Mouse (Mus musculus): Measurements from ENCODE around the gene Gm1979. TPM values are rescaled to one million over a fixed set of nuclear protein-coding genes. Genes with fewer than 3 reads are reported as not detected.
A peak's percentile ranks its signal among the peaks of the same experiment; 100 is the strongest.
"Not testable (repeated sequence)": the region's sequence is repeated elsewhere in the genome, so short reads cannot be mapped to it uniquely, and the experiment has no call there.

Gene Gm1979
- not detected in 2 replicates for total RNA-seq (2021)
- long read RNA-seq: 0 reads

DNA sequence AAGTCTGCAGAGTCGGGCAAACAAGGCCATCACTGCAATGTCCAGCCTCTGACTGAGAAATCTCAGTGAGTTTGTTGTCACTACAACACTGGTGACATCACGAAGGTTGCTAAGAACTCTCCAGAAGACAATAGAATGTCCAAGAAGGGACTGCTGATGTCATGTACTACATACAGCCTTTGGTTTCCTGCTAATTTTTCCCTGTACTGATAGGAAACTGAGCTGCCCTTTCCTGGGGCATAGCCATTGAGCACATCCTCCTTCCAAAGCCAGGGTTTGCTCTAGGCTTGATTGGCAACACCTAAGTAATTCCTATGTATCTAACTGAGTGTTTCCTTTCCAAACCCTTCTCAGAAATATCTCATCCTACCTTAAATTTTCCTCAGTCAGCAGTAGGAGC lies at the start of gene Gm1979:
TSS of gene Gm1979 (minus strand) at position 101 of the 400 bp plus-strand sequence.
- not testable (repeated sequence) for DNase-seq

DNA sequence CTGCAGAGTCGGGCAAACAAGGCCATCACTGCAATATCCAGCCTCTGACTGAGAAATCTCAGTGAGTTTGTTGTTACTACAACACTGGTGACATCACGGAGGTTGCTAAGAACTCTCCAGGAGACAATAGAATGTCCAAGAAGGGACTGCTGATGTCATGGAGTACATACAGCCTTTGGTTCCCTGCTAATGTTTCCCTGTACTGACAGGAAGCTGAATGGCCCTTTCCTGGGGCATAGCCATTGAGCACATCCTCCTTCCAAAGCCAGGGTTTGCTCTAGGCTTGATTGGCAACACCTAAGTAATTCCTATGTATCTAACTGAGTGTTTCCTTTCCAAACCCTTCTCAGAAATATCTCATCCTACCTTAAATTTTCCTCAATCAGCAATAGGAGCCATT lies 34.9 kb upstream of the Gm1979 start, which contains the start of gene Speer4a:
TSS of gene Speer4a (minus strand) at position 101 of the 400 bp plus-strand sequence.
- DNase-seq: not testable (repeated sequence)

DNA sequence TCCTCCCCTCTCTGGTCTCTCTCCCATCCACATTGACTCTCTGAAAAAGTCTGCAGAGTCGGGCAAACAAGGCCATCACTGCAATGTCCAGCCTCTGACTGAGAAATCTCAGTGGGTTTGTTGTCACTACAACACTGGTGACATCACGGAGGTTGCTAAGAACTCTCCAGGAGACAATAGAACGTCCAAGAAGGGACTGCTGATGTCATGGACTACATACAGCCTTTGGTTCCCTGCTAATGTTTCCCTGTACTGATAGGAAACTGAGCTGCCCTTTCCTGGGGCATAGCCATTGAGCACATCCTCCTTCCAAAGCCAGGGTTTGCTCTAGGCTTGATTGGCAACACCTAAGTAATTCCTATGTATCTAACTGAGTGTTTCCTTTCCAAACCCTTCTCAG lies 18.2 kb upstream of the Gm1979 start, which contains the start of gene Gm5862:
TSS of gene Gm5862 (minus strand) at position 101 of the 400 bp plus-strand sequence.
- DNase-seq: not testable (repeated sequence)

GRCm38 (mm10) chr5:26007697-26008096 lies 3.1 kb upstream of the Gm1979 start:
- DNase-seq: not testable (repeated sequence)

- DNase-seq: peak; percentile 32
Observed at GRCm38 (mm10) chr5:26006937-26007695, 2.5 kb upstream of the Gm1979 start.

DNA sequence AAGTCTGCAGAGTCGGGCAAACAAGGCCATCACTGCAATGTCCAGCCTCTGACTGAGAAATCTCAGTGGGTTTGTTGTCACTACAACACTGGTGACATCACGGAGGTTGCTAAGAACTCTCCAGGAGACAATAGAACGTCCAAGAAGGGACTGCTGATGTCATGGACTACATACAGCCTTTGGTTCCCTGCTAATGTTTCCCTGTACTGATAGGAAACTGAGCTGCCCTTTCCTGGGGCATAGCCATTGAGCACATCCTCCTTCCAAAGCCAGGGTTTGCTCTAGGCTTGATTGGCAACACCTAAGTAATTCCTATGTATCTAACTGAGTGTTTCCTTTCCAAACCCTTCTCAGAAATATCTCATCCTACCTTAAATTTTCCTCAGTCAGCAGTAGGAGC lies 16.0 kb downstream of the Gm1979 start, which contains the start of gene Gm21698:
TSS of gene Gm21698 (minus strand) at position 101 of the 400 bp plus-strand sequence.
- DNase-seq: not testable (repeated sequence)

DNA sequence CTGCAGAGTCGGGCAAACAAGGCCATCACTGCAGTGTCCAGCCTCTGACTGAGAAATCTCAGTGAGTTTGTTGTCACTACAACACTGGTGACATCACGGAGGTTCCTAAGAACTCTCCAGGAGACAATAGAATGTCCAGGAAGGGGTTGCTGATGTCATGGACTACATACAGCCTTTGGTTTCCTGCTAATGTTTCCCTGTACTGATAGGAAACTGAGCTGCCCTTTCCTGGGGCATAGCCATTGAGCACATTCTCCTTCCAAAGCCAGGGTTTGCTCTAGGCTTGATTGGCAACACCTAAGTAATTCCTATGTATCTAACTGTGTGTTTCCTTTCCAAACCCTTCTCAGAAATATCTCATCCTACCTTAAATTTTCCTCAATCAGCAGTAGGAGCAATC lies 32.0 kb downstream of the Gm1979 start, which contains the start of gene Gm21680:
TSS of gene Gm21680 (minus strand) at position 101 of the 400 bp plus-strand sequence.
- not testable (repeated sequence) for DNase-seq

DNA sequence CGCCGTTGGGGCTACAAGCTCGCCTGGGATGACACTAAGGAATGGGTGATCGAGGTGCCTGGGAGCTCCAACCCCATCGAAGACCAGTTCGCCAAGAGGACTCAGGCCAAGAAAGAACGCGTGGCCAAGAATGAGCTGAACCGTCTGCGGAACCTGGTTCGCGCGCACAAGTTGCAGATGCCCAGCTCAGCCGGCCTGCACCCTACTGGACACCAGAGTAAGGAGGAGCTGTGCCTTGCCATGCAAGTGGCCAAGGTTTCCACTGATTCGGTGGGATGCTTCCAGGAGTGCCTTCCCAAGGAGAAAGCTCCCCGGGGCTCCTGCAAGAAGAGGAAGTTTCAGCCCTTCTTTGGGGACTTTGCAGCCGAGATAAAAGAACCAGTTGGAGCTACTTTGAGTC lies 47.5 kb downstream of the Gm1979 start:
- DNase-seq: not testable (repeated sequence)

GRCm38 (mm10) chr5:25956611-25957010 lies 48.0 kb downstream of the Gm1979 start:
- DNase-seq: peak; percentile 18

- DNase-seq: not testable (repeated sequence)
Observed at GRCm38 (mm10) chr5:25954317-25954716, 50.3 kb downstream of the Gm1979 start, which contains the start of gene Gm21671. TSS of gene Gm21671 (minus strand) at chr5:25954417.

Other genes with a start within 250 kb of the Gm1979 start
- gene Actr3b, start 244.8 kb downstream of the Gm1979 start, total RNA-seq (2021): 6.1 and 9.6 TPM in 2 replicates
- gene Gm21663, start 62.4 kb downstream of the Gm1979 start, total RNA-seq (2021): not detected in 2 replicates
- not detected in 2 replicates for gene Gm21671, start 50.4 kb downstream of the Gm1979 start, total RNA-seq (2021)
- not detected in 2 replicates for gene Gm21680, start 32.1 kb downstream of the Gm1979 start, total RNA-seq (2021)
- not detected in 2 replicates for gene Gm21698, start 16.1 kb downstream of the Gm1979 start, total RNA-seq (2021)
- gene Gm5862, start 18.1 kb upstream of the Gm1979 start, total RNA-seq (2021): not detected in 2 replicates
- gene Speer4a, start 34.8 kb upstream of the Gm1979 start, total RNA-seq (2021): 0.12 TPM in 1 of 2 replicates, not detected in the other
- gene Gm7347, start 53.8 kb upstream of the Gm1979 start, total RNA-seq (2021): not detected in 2 replicates
- gene Gm10471, start 84.5 kb upstream of the Gm1979 start, total RNA-seq (2021): not detected in 2 replicates
- not detected in 2 replicates for gene 5031410I06Rik, start 100.6 kb upstream of the Gm1979 start, total RNA-seq (2021)
- not detected in 2 replicates for gene Gm10220, start 116.6 kb upstream of the Gm1979 start, total RNA-seq (2021)